Mouse (Mus musculus): ENCODE data around the gene Nfib. TPM values are rescaled to one million over a fixed set of nuclear protein-coding genes. Genes with fewer than 3 reads are reported as not detected.

Gene Nfib
- polyA plus RNA-seq, 2 experiments = 1.7 to 2.6 TPM

DNA sequence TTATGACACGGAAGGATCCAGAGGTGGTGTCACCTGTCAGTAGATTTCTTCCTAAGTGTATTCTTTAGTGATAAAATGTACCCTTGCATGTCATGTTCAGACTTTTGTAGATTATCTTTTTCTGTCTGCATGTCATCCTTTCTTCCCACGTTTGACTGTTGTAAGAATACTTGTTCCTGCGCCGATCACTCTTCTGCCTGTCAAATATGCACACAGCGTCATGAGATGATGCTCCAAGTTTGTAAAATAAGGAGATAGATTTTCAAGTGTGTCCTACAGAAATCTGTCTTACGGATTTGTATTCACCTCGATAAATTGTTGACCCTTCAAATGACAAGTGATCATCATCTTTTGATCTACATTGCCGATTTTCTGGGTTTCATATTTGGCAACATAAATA, 190.6 kb downstream of the Nfib start:
- H3K4me3 ChIP-seq (ENCODE audit: insufficient read depth in 1 of 2, low read depth in 2 of 2, low read length in 2 of 2) = no peak overlapping the region
- ATAC-seq (ENCODE audit: insufficient read depth) (no peak), DNase-seq (ENCODE audit: low read depth in 3 of 3, low spot score in 3 of 3) (no peak)
- H3K36me3 ChIP-seq (replicated peaks; ENCODE audit: control insufficient read depth, insufficient read depth, low read depth) = no peaks in the 10 kb centered on the region
- no peak overlapping the region for H3K9ac ChIP-seq (replicated peaks)
- WGBS (ENCODE audit: insufficient replicate concordance) = 62% methylated on average over 8 of the region's 8 CpGs
- H3K4me1 ChIP-seq (replicated peaks; ENCODE audit: control insufficient read depth in 2 of 2, insufficient read depth in 2 of 2, low read length in 1 of 2) = peaks cover 0 to 9% of the 10 kb centered on the region in 2 experiments; a peak in 2 of 4 replicates
- H3K4me2 ChIP-seq (ENCODE audit: low read depth) = no peak overlapping the region
- no peaks in the 10 kb centered on the region for H3K9me3 ChIP-seq (ENCODE audit: control insufficient read depth, low read length)
- H3K27ac ChIP-seq = no peak overlapping the region
- TF ChIP-seq CTCF (IDR thresholded peaks at IDR 0.05; ENCODE audit: low read depth) (no peak), EP300 (IDR thresholded peaks at IDR 0.05; ENCODE audit: low read depth) (no peak)
- peaks cover 33% of the 10 kb centered on the region for H3K27me3 ChIP-seq (ENCODE audit: control insufficient read depth, insufficient read depth, low read length)

GRCm38 (mm10) chr4:82514373-82514772, 191.2 kb downstream of the Nfib start:
- TF ChIP-seq CTCF (IDR thresholded peaks at IDR 0.05; ENCODE audit: low read depth) (no peak), EP300 (IDR thresholded peaks at IDR 0.05; ENCODE audit: low read depth) (no peak)
- DNase-seq (ENCODE audit: low read depth in 3 of 3, low spot score in 3 of 3) (no peak), ATAC-seq (ENCODE audit: insufficient read depth) (no peak)
- peaks cover 0 to 9% of the 10 kb centered on the region in 2 experiments; a peak in 2 of 4 replicates for H3K4me1 ChIP-seq (replicated peaks; ENCODE audit: control insufficient read depth in 2 of 2, insufficient read depth in 2 of 2, low read length in 1 of 2)
- H3K36me3 ChIP-seq (replicated peaks; ENCODE audit: control insufficient read depth, insufficient read depth, low read depth) = no peaks in the 10 kb centered on the region
- H3K4me2 ChIP-seq (ENCODE audit: low read depth) = no peak overlapping the region
- peaks cover 38% of the 10 kb centered on the region for H3K27me3 ChIP-seq (ENCODE audit: control insufficient read depth, insufficient read depth, low read length)
- 60% methylated on average over 1 of the region's 1 CpGs for WGBS (ENCODE audit: insufficient replicate concordance)
- H3K9ac ChIP-seq (replicated peaks) = no peak overlapping the region
- H3K9me3 ChIP-seq (ENCODE audit: control insufficient read depth, low read length) = no peaks in the 10 kb centered on the region
- H3K4me3 ChIP-seq (ENCODE audit: insufficient read depth in 1 of 2, low read depth in 2 of 2, low read length in 2 of 2) = no peak overlapping the region
- H3K27ac ChIP-seq = no peak overlapping the region

- 3% methylated on average over 14 of the region's 14 CpGs for WGBS (ENCODE audit: insufficient replicate concordance)
- ATAC-seq (ENCODE audit: insufficient read depth) (no peak), DNase-seq (ENCODE audit: low read depth in 3 of 3, low spot score in 3 of 3) (no peak)
- Histone ChIP-seq H3K4me3 (ENCODE audit: insufficient read depth in 1 of 2, low read depth in 2 of 2, low read length in 2 of 2) (peak overlapping the region; percentile 32 to 42), H3K27me3 (ENCODE audit: control insufficient read depth, insufficient read depth, low read length) (peaks cover 48% of the 10 kb centered on the region), H3K4me1 (replicated peaks; ENCODE audit: control insufficient read depth in 2 of 2, insufficient read depth in 2 of 2, low read length in 1 of 2) (peaks cover 0 to 9% of the 10 kb centered on the region in 2 experiments; a peak in 2 of 4 replicates), H3K4me2 (ENCODE audit: low read depth) (peak overlapping the region; percentile 73), H3K9me3 (ENCODE audit: control insufficient read depth, low read length) (no peaks in the 10 kb centered on the region), H3K27ac (no peak overlapping the region), H3K36me3 (replicated peaks; ENCODE audit: control insufficient read depth, insufficient read depth, low read depth) (no peaks in the 10 kb centered on the region), H3K9ac (replicated peaks) (no peak overlapping the region)
- TF ChIP-seq CTCF (IDR thresholded peaks at IDR 0.05; ENCODE audit: low read depth) (no peak), EP300 (IDR thresholded peaks at IDR 0.05; ENCODE audit: low read depth) (no peak)
These were observed 192.2 kb downstream of the Nfib start for GRCm38 (mm10) chr4:82513426-82513750.

DNA sequence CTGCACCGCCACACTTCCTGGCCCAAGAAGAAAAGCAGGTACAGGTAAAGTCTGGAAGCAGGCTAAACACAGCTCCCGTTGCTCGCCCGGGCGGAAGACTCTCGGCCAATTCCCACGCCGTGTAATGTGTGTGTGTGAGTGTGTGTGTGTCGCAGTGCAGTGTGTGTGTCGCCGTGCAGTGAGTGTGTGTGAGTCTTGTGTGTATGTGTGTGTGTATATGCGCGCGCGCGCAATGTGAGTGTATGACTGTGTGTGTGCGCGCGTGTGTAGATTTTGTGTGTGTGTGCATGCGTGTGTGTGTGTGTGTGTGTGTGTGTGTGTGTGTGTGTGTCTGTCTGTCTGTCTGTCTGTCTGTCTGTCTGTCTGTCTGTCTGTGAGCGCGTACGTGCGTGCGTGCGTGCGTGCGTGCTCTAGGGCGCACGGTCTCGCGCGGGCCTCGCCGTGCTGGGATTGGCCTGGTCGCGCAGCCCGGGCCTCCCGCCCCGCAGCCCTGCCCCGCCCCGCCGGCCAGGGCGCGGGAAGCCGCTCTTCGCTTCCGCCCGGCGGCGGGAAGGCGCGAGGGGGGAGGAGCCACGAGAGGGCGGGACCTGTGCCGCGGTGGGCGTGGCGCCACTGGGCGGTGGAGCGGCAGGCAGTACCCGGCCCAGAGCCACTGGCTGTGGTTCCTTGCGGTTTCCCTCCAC, 192.7 kb downstream of the Nfib start:
- WGBS (ENCODE audit: insufficient replicate concordance) = under 1% methylated on average over 56 of the region's 63 CpGs
- TF ChIP-seq CTCF (IDR thresholded peaks at IDR 0.05; ENCODE audit: low read depth) (no peak), EP300 (IDR thresholded peaks at IDR 0.05; ENCODE audit: low read depth) (no peak)
- peaks cover 53% of the 10 kb centered on the region for H3K27me3 ChIP-seq (ENCODE audit: control insufficient read depth, insufficient read depth, low read length)

GRCm38 (mm10) chr4:82512335-82512734, 193.2 kb downstream of the Nfib start:
- H3K27ac ChIP-seq = 0 out of 2 replicates have a peak overlapping the region, but pooled peaks have one; percentile 13
- H3K9me3 ChIP-seq (ENCODE audit: control insufficient read depth, low read length) = no peaks in the 10 kb centered on the region
- H3K4me1 ChIP-seq (replicated peaks; ENCODE audit: control insufficient read depth in 2 of 2, insufficient read depth in 2 of 2, low read length in 1 of 2) = peaks cover 0 to 9% of the 10 kb centered on the region in 2 experiments; a peak in 2 of 4 replicates
- peak overlapping the region; percentile 73 for H3K4me2 ChIP-seq (ENCODE audit: low read depth)
- no peak for ATAC-seq (ENCODE audit: insufficient read depth)
- peaks cover 59% of the 10 kb centered on the region for H3K27me3 ChIP-seq (ENCODE audit: control insufficient read depth, insufficient read depth, low read length)
- no peak for DNase-seq (ENCODE audit: low read depth in 3 of 3, low spot score in 3 of 3)
- no peak overlapping the region; the same call in 1 of the 2 replicates for H3K9ac ChIP-seq (replicated peaks)
- no peak for TF ChIP-seq CTCF (IDR thresholded peaks at IDR 0.05; ENCODE audit: low read depth)
- TF ChIP-seq EP300 (IDR thresholded peaks at IDR 0.05; ENCODE audit: low read depth) = no peak
- H3K4me3 ChIP-seq (ENCODE audit: insufficient read depth in 1 of 2, low read depth in 2 of 2, low read length in 2 of 2) = peak overlapping the region in 1 of 2 experiments; percentile 42; a peak in 2 of 4 replicates
- H3K36me3 ChIP-seq (replicated peaks; ENCODE audit: control insufficient read depth, insufficient read depth, low read depth) = no peaks in the 10 kb centered on the region
- 2% methylated on average over 13 of the region's 13 CpGs for WGBS (ENCODE audit: insufficient replicate concordance)

More for the DNA sequence above, 192.7 kb downstream of the Nfib start:
- H3K4me1 ChIP-seq (replicated peaks; ENCODE audit: control insufficient read depth in 2 of 2, insufficient read depth in 2 of 2, low read length in 1 of 2) = peaks cover 0 to 9% of the 10 kb centered on the region in 2 experiments; a peak in 2 of 4 replicates
- peak; percentile 98 for ATAC-seq (ENCODE audit: insufficient read depth)
- DNase-seq (ENCODE audit: low read depth in 3 of 3, low spot score in 3 of 3) = peak; percentile 55 to 62 (median 59)
- H3K4me3 ChIP-seq (ENCODE audit: insufficient read depth in 1 of 2, low read depth in 2 of 2, low read length in 2 of 2) = peak overlapping the region; percentile 42 to 53
- no peak overlapping the region; the same call in 1 of the 2 replicates for H3K9ac ChIP-seq (replicated peaks)
- peak overlapping the region; percentile 73 for H3K4me2 ChIP-seq (ENCODE audit: low read depth)
- no peak overlapping the region; the same call in 1 of the 2 replicates for H3K27ac ChIP-seq
- H3K36me3 ChIP-seq (replicated peaks; ENCODE audit: control insufficient read depth, insufficient read depth, low read depth) = no peaks in the 10 kb centered on the region
- H3K9me3 ChIP-seq (ENCODE audit: control insufficient read depth, low read length) = no peaks in the 10 kb centered on the region

All from liver, embryonic 14.5 days (tissue).